Mouse (Mus musculus) bone marrow macrophage, adult 2 months (primary cell): ENCODE data around the gene Srsf3.

Source experiments
- CTCF ChIP-seq: IDR thresholded peaks from 2 replicates; pipeline ENCODE4 v1.5.1; 2012; ENCODE audit warnings: low read depth, mild to moderate bottlenecking, low read length, moderate library complexity
- POLR2A ChIP-seq: IDR thresholded peaks from 2 replicates; pipeline ENCODE4 v1.6.1; 2012; ENCODE audit warnings: mild to moderate bottlenecking, low read depth, low read length, borderline replicate concordance

- no peak for TF ChIP-seq POLR2A
- TF ChIP-seq CTCF = no peak
These were observed 15.5 kb downstream of the Srsf3 start for GRCm38 (mm10) chr17:29047697-29048514.
